Mouse (Mus musculus) retina, embryonic 14.5 days (tissue): ENCODE results near the gene Olfr517.

Experiments
- DNase-seq: peaks from one replicate; pipeline ENCODE4 v3.0.0-alpha.2; 2015; ENCODE audit warnings: low spot score

Gene Olfr517

DNA sequence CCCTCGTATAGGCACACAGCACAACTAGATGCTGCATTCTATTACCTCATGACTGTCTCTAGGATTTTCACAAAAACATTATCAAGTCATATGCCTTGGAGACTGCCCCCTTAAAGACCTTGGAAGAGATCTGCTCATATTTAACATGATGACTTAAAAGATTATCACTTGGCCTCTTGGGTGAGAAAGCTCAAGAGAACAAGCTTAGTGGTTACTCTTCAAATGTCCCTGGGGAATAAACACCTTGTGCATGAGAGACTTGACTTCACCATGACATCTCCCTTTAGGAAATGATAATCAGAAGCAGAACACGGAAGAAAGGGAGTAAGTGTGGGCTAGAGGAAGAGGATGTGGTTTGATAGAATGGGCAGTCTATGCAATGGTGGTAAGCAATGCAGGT, at the start of gene Olfr517:
Gene Olfr517 (minus strand): TSS at position 101 of the 400 bp plus-strand sequence.
- DNase-seq, result no peak

GRCm38 (mm10) chr7:108903969-108904368, 31.8 kb upstream of the Olfr517 start:
- DNase-seq, result no peak

DNA sequence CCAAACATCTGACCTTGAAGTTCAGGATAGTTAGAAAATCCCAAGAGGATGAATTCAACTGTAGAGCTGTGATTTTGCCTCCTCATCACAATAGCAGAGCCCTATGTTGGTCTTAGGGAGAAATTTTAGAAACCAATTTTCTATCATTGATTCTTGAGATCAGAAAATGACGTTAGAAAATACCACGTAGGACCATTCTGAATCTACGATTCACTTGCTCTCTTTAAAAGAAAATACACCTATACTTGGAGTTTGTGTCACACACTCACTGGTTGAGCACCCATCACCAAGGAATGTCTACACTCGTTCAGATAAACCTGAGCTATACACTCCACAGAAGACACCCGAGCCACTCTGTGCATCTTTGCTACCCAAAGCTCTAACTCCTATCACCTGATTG, 22.1 kb upstream of the Olfr517 start, which contains the start of gene Olfr519:
Gene Olfr519 (minus strand): TSS at position 101 of the 400 bp plus-strand sequence.
- DNase-seq, result no peak

DNA sequence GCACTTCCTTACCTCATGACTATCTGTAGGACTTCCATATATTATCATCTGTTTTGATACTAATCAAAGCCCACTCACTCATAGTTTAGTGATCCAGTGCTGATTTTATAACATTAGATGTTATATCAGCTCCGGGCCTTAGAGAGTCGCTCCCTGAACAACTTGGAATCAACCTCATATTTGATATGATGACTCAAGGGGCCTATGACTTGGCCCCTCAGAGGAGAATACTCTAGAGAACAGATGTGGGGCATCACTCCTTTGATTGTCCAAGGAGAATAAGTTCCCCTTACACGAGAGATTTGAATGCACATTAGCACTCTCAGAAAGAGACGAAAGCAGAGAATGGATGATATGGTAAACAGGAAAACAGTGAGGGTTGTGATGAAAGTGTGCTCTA, 12.7 kb upstream of the Olfr517 start, which contains the start of gene Olfr518:
Gene Olfr518 (minus strand): TSS at position 101 of the 400 bp plus-strand sequence.
- DNase-seq, result no peak

DNA sequence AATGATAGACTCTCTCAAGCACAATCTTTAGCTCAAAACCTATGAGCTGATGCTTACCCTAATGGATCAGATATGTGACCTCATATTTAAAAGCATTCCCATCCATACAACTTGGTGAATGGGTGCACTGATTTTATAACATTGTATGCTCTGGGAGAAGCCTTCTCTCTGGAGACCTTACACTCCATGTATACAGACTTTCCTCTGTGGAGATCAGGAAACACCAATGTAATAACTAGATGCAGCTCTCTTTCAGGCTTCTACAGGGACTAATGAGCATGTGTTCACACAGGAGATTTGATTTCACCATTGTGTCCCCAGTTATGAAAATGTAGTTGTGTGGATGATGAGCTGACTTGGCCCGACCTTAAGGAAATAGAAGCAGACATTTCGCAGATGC, 21.8 kb downstream of the Olfr517 start, which contains the start of gene Olfr516:
Gene Olfr516 (minus strand): TSS at position 101 of the 400 bp plus-strand sequence.
- no peak for DNase-seq

GRCm38 (mm10) chr7:108825897-108826296, 46.3 kb downstream of the Olfr517 start, which contains the start of gene Olfr514:
TSS of gene Olfr514 (minus strand) at chr7:108825997.
- DNase-seq, result no peak
